Mouse (Mus musculus) myocyte (in vitro differentiated cells): ENCODE measurements at regions not wholly inside any gene's neighbourhood (a gene's known extent, or its start where the extent isn't known, plus 50 kb on each side); places are given as distances from the start of the nearest gene placed in this dataset.
A peak's percentile ranks its signal among the peaks of the same experiment; 100 is the strongest.

Experiments used
- H3K27me3 ChIP-seq: one replicate; pipeline ENCODE4 v1.6.1; 2011; ENCODE audit not compliant: control insufficient read depth, insufficient read depth, insufficient read length
- H3K36me3 ChIP-seq: one replicate; pipeline ENCODE4 v1.6.1; 2011; ENCODE audit not compliant: control insufficient read depth, insufficient read depth
- H3K4me2 ChIP-seq: one replicate; pipeline ENCODE4 v1.6.1; 2011; ENCODE audit warnings: low read depth, control low read depth
- H3K4me3 ChIP-seq: one replicate; pipeline ENCODE4 v1.5.1; 2011; ENCODE audit warnings: mild to moderate bottlenecking, control low read depth, moderate library complexity
- H3K79me2 ChIP-seq: one replicate; pipeline ENCODE4 v1.6.1; 2011; ENCODE audit not compliant: control insufficient read depth, insufficient read depth
- H3ac ChIP-seq: one replicate; pipeline ENCODE4 v1.6.1; 2011; ENCODE audit not compliant: control insufficient read depth, insufficient read length
- CEBPB ChIP-seq: IDR thresholded peaks from 2 replicates; pipeline ENCODE4 v1.6.1; 2011; ENCODE audit warnings: mild to moderate bottlenecking, moderate library complexity; ENCODE audit not compliant: poor library complexity, insufficient read depth, severe bottlenecking
- E2F4 ChIP-seq: IDR thresholded peaks from one replicate; pipeline ENCODE4 v1.6.1; 2011; ENCODE audit warnings: mild to moderate bottlenecking, control low read depth, moderate library complexity; ENCODE audit not compliant: insufficient read depth
- MAX ChIP-seq: IDR thresholded peaks from one replicate; pipeline ENCODE4 v1.6.1; 2011; ENCODE audit warnings: low read depth, mild to moderate bottlenecking, control low read depth
- MYOD1 ChIP-seq, 3 experiments: IDR thresholded peaks; one replicate each; pipeline ENCODE4 v1.6.1; 2011; ENCODE audit warnings: control low read depth in 2 of 3, low read depth in 2 of 3, mild to moderate bottlenecking in 2 of 3, moderate library complexity in 1 of 3; ENCODE audit not compliant: insufficient read length in 2 of 3, control insufficient read depth in 1 of 3
- MYOG ChIP-seq, 3 experiments: IDR thresholded peaks; one replicate each; pipeline ENCODE4 v1.6.1; 2011; ENCODE audit warnings: control low read depth in 2 of 3, low read depth in 2 of 3, mild to moderate bottlenecking in 2 of 3; ENCODE audit not compliant: insufficient read length in 2 of 3, control insufficient read depth in 1 of 3, insufficient read depth in 1 of 3
- POLR2A ChIP-seq: IDR thresholded peaks from one replicate; pipeline ENCODE4 v1.6.1; 2011; ENCODE audit warnings: low read depth, mild to moderate bottlenecking, control low read depth, moderate library complexity; ENCODE audit not compliant: insufficient read length
- POLR2AphosphoS2 ChIP-seq: IDR thresholded peaks from one replicate; pipeline ENCODE4 v1.6.1; 2011; ENCODE audit warnings: low read depth, control low read depth; ENCODE audit not compliant: insufficient read length
- REST ChIP-seq: IDR thresholded peaks from one replicate; pipeline ENCODE4 v1.6.1; 2011; ENCODE audit warnings: mild to moderate bottlenecking, control low read depth, moderate library complexity; ENCODE audit not compliant: insufficient read depth, insufficient read length
- SRF ChIP-seq: IDR thresholded peaks from one replicate; pipeline ENCODE4 v1.6.1; 2011; ENCODE audit warnings: low read depth; ENCODE audit not compliant: control insufficient read depth, insufficient read length
- TCF12 ChIP-seq: IDR thresholded peaks from one replicate; pipeline ENCODE4 v1.6.1; 2011; ENCODE audit warnings: mild to moderate bottlenecking, control low read depth; ENCODE audit not compliant: poor library complexity, insufficient read depth, severe bottlenecking
- TCF3 ChIP-seq: IDR thresholded peaks from one replicate; pipeline ENCODE4 v1.6.1; 2011; ENCODE audit warnings: low read depth, control low read depth; ENCODE audit not compliant: insufficient read length
- USF1 ChIP-seq: IDR thresholded peaks from one replicate; pipeline ENCODE4 v1.6.1; 2011; ENCODE audit warnings: low read depth, mild to moderate bottlenecking, control low read depth, moderate library complexity

DNA sequence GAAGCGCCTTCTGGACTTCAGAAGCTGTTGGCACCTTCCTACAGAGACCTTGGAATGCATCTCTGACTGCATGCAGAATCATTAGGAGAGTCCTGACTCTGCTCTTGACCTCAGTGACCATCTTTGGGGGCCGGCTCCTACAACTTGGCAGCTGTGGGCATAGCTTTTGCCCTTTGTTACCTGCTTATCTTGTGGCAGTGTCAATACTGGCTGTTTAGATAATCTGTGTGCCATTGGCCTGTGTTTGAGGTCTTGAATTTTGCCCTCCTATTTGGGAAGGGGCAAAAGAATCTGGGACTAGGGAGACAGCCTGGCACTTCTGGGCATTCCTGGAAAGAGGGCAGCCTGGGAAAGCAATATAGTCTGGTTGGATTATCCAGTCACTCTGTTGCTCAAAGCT is 137.8 kb upstream of the Gli2 start:
- no peak overlapping the region for H3K4me2 ChIP-seq
- H3K79me2 ChIP-seq = no peaks in the 10 kb centered on the region
- H3K27me3 ChIP-seq = no peaks in the 10 kb centered on the region
- TF ChIP-seq REST = no peak
- no peak for TF ChIP-seq SRF
- no peak for TF ChIP-seq MAX
- TF ChIP-seq TCF3 = no peak
- no peak for TF ChIP-seq POLR2AphosphoS2
- TF ChIP-seq USF1 = no peak
- TF ChIP-seq MYOD1 (IDR thresholded peaks at IDR 0.05; ENCODE audit: control insufficient read depth in 1 of 3, insufficient read length in 2 of 3, low read depth in 2 of 3) = no peak
- no peak for TF ChIP-seq MYOG (IDR thresholded peaks at IDR 0.05; ENCODE audit: control insufficient read depth in 1 of 3, insufficient read depth in 1 of 3, insufficient read length in 2 of 3, low read depth in 2 of 3)
- TF ChIP-seq TCF12 = no peak
- no peak for TF ChIP-seq CEBPB
- no peak for TF ChIP-seq E2F4
- no peak for TF ChIP-seq POLR2A
- no peaks in the 10 kb centered on the region for H3K36me3 ChIP-seq
- H3K4me3 ChIP-seq = no peak overlapping the region
- no peak overlapping the region for H3ac ChIP-seq

DNA sequence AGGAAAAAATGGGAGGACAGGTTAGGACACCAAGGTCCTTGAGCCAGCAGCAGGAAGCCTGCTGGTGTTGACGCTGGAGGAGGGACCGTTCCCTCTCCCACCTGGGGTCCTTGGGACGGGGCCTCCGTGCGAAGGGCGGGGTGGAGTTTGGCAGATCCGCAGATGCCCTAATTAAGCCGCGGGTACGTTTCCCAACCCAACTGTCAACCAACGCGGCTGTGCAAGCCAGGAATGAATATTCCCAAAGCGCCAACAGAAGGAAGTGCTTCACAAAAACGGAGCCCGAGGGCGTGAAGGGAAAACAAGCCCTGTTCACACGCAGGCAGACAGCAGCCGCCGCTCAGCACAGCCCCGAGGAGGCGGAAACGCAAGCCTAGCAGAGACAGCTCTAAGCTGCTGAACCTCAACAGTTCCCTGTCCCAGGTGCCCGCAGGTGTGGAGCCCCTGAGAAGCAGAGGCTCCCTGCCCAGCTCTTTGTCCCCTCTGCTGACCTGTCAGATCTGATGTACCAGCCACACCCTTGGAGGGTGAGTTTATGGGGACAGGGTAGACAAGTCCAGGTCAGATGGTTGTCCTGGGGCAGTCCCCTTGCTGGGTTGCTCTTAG is 136.1 kb upstream of the Gli2 start:
- Histone ChIP-seq H3K4me3 (no peak overlapping the region), H3K27me3 (no peaks in the 10 kb centered on the region), H3K4me2 (no peak overlapping the region), H3ac (no peak overlapping the region), H3K36me3 (no peaks in the 10 kb centered on the region), H3K79me2 (no peaks in the 10 kb centered on the region)
- TF ChIP-seq POLR2A (no peak), MYOG (IDR thresholded peaks at IDR 0.05; ENCODE audit: control insufficient read depth in 1 of 3, insufficient read depth in 1 of 3, insufficient read length in 2 of 3, low read depth in 2 of 3) (no peak), POLR2AphosphoS2 (no peak), MYOD1 (IDR thresholded peaks at IDR 0.05; ENCODE audit: control insufficient read depth in 1 of 3, insufficient read length in 2 of 3, low read depth in 2 of 3) (no peak), MAX (no peak), TCF12 (no peak), CEBPB (no peak), REST (no peak), E2F4 (no peak), TCF3 (no peak), SRF (no peak), USF1 (no peak)

DNA sequence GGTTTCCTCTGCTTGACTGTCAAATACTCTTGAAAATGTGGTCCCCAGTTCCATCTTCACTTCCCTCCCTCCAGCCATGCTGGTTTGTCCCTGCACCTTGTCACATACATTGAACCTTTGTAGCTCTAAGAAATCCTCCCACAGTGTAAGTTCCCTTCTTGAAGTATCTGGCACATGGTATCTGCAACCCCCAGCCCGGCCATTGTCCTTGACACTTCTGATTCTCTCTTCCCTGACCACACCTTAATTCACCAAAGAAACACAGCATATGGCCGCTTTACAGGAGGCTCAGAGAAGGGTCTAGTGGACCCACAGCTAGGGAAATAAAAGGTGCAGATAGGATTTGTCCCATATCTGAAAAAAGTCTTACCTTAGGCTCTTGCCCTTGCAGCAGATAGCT is 133.9 kb upstream of the Gli2 start:
- no peak overlapping the region for H3K4me2 ChIP-seq
- no peak overlapping the region for H3K4me3 ChIP-seq
- no peaks in the 10 kb centered on the region for H3K79me2 ChIP-seq
- H3K36me3 ChIP-seq = no peaks in the 10 kb centered on the region
- H3ac ChIP-seq = no peak overlapping the region
- TF ChIP-seq E2F4 = no peak
- TF ChIP-seq POLR2AphosphoS2 = no peak
- no peak for TF ChIP-seq USF1
- TF ChIP-seq TCF12 = no peak
- no peak for TF ChIP-seq SRF
- no peak for TF ChIP-seq REST
- TF ChIP-seq MYOG (IDR thresholded peaks at IDR 0.05; ENCODE audit: control insufficient read depth in 1 of 3, insufficient read depth in 1 of 3, insufficient read length in 2 of 3, low read depth in 2 of 3) = no peak
- no peak for TF ChIP-seq POLR2A
- no peak for TF ChIP-seq MYOD1 (IDR thresholded peaks at IDR 0.05; ENCODE audit: control insufficient read depth in 1 of 3, insufficient read length in 2 of 3, low read depth in 2 of 3)
- no peaks in the 10 kb centered on the region for H3K27me3 ChIP-seq

DNA sequence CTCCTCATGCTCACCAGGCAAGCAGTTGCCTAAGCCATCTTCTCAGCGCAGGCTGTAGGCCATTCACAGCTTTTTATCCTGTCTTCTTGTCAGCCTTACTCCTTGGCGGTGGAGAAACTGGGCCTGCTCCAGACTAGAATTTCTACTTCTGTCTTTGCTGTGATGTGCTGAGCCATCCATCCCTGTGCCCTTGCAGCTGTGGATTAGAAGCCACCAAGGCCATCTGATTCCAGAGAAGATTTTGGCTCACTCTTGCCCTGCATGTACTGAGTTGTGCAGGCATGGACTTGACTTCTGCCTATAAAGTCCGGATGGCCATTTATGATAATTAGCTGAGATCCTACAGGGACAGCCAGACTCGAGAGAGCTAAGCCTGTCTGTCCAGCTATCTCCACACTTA is 133.4 kb upstream of the Gli2 start:
- no peak for TF ChIP-seq E2F4
- no peak for TF ChIP-seq MYOG (IDR thresholded peaks at IDR 0.05; ENCODE audit: control insufficient read depth in 1 of 3, insufficient read depth in 1 of 3, insufficient read length in 2 of 3, low read depth in 2 of 3)
- TF ChIP-seq MAX = no peak
- TF ChIP-seq TCF3 = no peak
- no peak overlapping the region for H3K4me2 ChIP-seq
- H3K27me3 ChIP-seq = no peaks in the 10 kb centered on the region
- no peak overlapping the region for H3K4me3 ChIP-seq
- H3K79me2 ChIP-seq = no peaks in the 10 kb centered on the region
- H3ac ChIP-seq = no peak overlapping the region
- H3K36me3 ChIP-seq = no peaks in the 10 kb centered on the region

DNA sequence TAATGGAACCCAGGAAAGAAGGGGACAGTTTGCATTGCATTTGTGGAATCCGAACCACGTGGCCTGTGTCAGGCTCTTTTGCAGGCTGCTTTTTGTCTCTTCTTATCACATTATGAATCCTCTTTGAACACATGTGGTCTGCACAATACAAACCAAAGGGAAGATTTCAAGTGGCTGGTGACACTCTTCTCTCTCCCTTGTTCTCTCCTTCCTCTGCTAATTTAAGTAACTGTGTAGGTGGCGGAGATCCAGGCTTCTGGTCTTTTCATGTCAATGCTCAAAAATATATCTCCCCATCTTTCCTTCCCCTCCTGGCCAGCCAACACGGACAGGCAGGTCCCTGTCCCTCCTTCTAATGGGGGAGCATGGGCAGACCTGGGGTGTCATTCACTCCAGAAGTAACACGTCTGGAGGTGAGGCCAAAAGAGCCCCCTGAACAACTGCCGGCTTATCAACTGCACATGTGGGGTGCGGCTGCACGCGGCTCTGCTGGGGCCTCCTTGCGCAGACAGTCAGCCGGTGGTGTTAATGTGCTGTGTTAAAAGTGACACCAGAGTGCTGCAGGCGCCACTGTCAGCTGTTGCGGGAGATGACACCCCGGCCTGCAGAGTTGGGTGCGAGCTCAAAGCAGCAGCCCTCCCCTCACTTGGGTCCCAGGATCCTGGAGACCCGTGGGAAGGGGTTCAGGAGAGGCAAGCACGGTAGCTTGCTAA is 130.3 kb upstream of the Gli2 start:
- H3K4me3 ChIP-seq = no peak overlapping the region
- no peaks in the 10 kb centered on the region for H3K79me2 ChIP-seq
- H3K4me2 ChIP-seq = no peak overlapping the region
- TF ChIP-seq MYOD1 (IDR thresholded peaks at IDR 0.05; ENCODE audit: control insufficient read depth in 1 of 3, insufficient read length in 2 of 3, low read depth in 2 of 3) (peak in 1 of 3 experiments; percentile 20), MYOG (IDR thresholded peaks at IDR 0.05; ENCODE audit: control insufficient read depth in 1 of 3, insufficient read depth in 1 of 3, insufficient read length in 2 of 3, low read depth in 2 of 3) (peak in 1 of 3 experiments; percentile 42), TCF3 (no peak)
- H3ac ChIP-seq = no peak overlapping the region
- no peaks in the 10 kb centered on the region for H3K27me3 ChIP-seq
- H3K36me3 ChIP-seq = no peaks in the 10 kb centered on the region
